Comparison of ENCODE assay signal across 8 mouse cellular contexts in genomic region chrX:11821880-11822768, GRCm38 (mm10).
DNase-seq lines count a peak whose midpoint lies in the region.
"Had no signal": no experiment of that assay in that cellular context is flagged by ENCODE, and none has a peak within 500 bp of the region (broad histone marks: within the 10 kb centered on the region; RNA-seq: fewer than 3 reads in every experiment).

No protein-coding gene starts in this region.

- DNase-seq in right cerebral cortex, adult 2 months (ENCODE audit: low spot score in 2 of 2) = peak; percentile 15 to 41
- no peak for DNase-seq in right cerebral cortex, postnatal 36 days (ENCODE audit: low spot score in 2 of 2)
- DNase-seq in cerebellum, postnatal 14 days = peak; percentile 75 to 86
- DNase-seq in layer of hippocampus, postnatal 14 days (ENCODE audit: low spot score in 2 of 2) = peak; percentile 41 to 69
- peak; percentile 18 for DNase-seq in right cerebral cortex, postnatal 14 days
- DNase-seq in urinary bladder, postnatal 14 days (ENCODE audit: low spot score) = no peak
- no peak for DNase-seq in testis, postnatal 10 days (ENCODE audit: low spot score)
- DNase-seq: kidney, postnatal 10 days had no signal

Comparison
In these comparisons a context has a peak if more than half of its experiments do, and no peak if none do; other contexts are left out.
1. DNase-seq: peak in right cerebral cortex, adult 2 months (2 of 2), cerebellum, postnatal 14 days (2 of 2), layer of hippocampus, postnatal 14 days (2 of 2) and right cerebral cortex, postnatal 14 days (single experiment); none in right cerebral cortex, postnatal 36 days (0 of 2), urinary bladder, postnatal 14 days (single experiment) and testis, postnatal 10 days (single experiment).